Mouse (Mus musculus): ENCODE measurements around the gene Fetub. TPM values are rescaled to one million over a fixed set of nuclear protein-coding genes. Genes with fewer than 3 reads are reported as not detected.

The Fetub gene
- total and polyA plus RNA-seq, 3 experiments: 0.96 TPM; not detected in 2

- Histone ChIP-seq H3K79me2 (ENCODE audit: control insufficient read depth, insufficient read depth, low read length, poor library complexity) (no peaks in the 10 kb centered on the region), H3K9me3 (replicated peaks; ENCODE audit: insufficient read depth, low read length) (no peaks in the 10 kb centered on the region), H3K4me3 (ENCODE audit: control insufficient read depth in 1 of 2, insufficient read depth in 1 of 2, low read depth in 2 of 2, low read length in 2 of 2) (no peak overlapping the region), H3K9ac (ENCODE audit: control insufficient read depth, low read depth, low read length, poor library complexity, severe bottlenecking) (no peak overlapping the region), H3K36me3 (ENCODE audit: control insufficient read depth in 1 of 2, insufficient read depth in 2 of 2, low read length in 2 of 2) (no peaks in the 10 kb centered on the region), H3K27me3 (ENCODE audit: control insufficient read depth in 1 of 2, insufficient read depth in 2 of 2, low read length in 2 of 2) (no peaks in the 10 kb centered on the region; a peak in 2 of 4 replicates), H3K4me1 (ENCODE audit: control insufficient read depth in 1 of 2, insufficient read depth in 2 of 2, low read length in 2 of 2) (no peaks in the 10 kb centered on the region), H3K27ac (ENCODE audit: control insufficient read depth, low read depth, low read length) (no peak overlapping the region)
- DNase-seq (ENCODE audit: low read depth, low spot score): no peak
- TF ChIP-seq EP300 (IDR thresholded peaks at IDR 0.05; ENCODE audit: low read depth in 1 of 2, low read length in 2 of 2) (no peak), TAL1 (IDR thresholded peaks at IDR 0.05; ENCODE audit: low read length) (no peak)
Observed at GRCm38 (mm10) chr16:22956085-22956439, 37.9 kb downstream of the Fetub start.

DNA sequence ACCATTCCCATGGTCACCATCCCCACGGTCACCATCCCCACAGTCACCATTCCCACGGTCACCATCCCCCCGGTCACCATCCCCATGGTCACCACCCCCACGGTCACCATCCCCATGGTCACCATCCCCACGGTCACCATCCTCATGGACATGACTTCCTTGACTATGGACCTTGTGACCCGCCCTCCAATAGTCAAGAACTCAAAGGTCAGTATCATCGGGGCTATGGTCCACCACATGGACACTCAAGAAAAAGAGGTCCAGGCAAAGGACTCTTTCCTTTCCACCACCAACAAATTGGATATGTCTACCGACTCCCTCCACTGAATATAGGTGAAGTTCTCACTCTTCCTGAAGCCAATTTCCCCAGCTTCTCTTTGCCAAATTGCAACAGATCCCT, 42.9 kb downstream of the Fetub start:
- TF ChIP-seq JUND (IDR thresholded peaks at IDR 0.05; ENCODE audit: low read depth, low read length): no peak
- TF ChIP-seq MYB (IDR thresholded peaks at IDR 0.05; ENCODE audit: low read depth, low read length): no peak
- Histone ChIP-seq H3K4me3 (ENCODE audit: control insufficient read depth in 1 of 2, insufficient read depth in 1 of 2, low read depth in 2 of 2, low read length in 2 of 2) (no peak overlapping the region), H3K36me3 (ENCODE audit: control insufficient read depth in 1 of 2, insufficient read depth in 2 of 2, low read length in 2 of 2) (no peaks in the 10 kb centered on the region), H3K79me2 (ENCODE audit: control insufficient read depth, insufficient read depth, low read length, poor library complexity) (no peaks in the 10 kb centered on the region), H3K9me3 (replicated peaks; ENCODE audit: insufficient read depth, low read length) (no peaks in the 10 kb centered on the region), H3K4me1 (ENCODE audit: control insufficient read depth in 1 of 2, insufficient read depth in 2 of 2, low read length in 2 of 2) (no peaks in the 10 kb centered on the region), H3K27ac (ENCODE audit: control insufficient read depth, low read depth, low read length) (no peak overlapping the region), H3K9ac (ENCODE audit: control insufficient read depth, low read depth, low read length, poor library complexity, severe bottlenecking) (no peak overlapping the region), H3K27me3 (ENCODE audit: control insufficient read depth in 1 of 2, insufficient read depth in 2 of 2, low read length in 2 of 2) (no peaks in the 10 kb centered on the region; a peak in 2 of 4 replicates)
- no peak for DNase-seq (ENCODE audit: low read depth, low spot score)

DNA sequence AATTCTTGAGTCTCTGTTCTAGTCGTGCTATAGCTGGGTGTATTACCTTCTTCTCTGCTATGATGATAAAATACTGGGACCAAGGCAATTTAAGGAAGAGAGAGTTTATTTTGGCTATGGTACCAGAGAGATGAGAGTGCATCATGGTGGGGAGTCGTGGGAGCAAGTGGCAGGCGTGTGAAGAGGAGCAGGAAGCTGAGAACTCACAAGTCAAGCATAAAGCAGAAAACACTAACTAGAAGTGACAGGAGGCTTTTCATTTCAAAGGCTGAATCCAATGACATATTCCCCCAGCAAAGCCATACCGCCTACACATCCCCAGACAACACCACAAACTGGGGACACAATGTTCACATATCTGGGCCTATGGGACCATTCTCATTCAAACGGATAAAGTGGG, 44.1 kb downstream of the Fetub start:
- Histone ChIP-seq H3K9me3 (replicated peaks; ENCODE audit: insufficient read depth, low read length) (no peaks in the 10 kb centered on the region), H3K9ac (ENCODE audit: control insufficient read depth, low read depth, low read length, poor library complexity, severe bottlenecking) (no peak overlapping the region), H3K79me2 (ENCODE audit: control insufficient read depth, insufficient read depth, low read length, poor library complexity) (no peaks in the 10 kb centered on the region), H3K27ac (ENCODE audit: control insufficient read depth, low read depth, low read length) (no peak overlapping the region), H3K4me1 (ENCODE audit: control insufficient read depth in 1 of 2, insufficient read depth in 2 of 2, low read length in 2 of 2) (no peaks in the 10 kb centered on the region), H3K4me3 (ENCODE audit: control insufficient read depth in 1 of 2, insufficient read depth in 1 of 2, low read depth in 2 of 2, low read length in 2 of 2) (no peak overlapping the region), H3K36me3 (ENCODE audit: control insufficient read depth in 1 of 2, insufficient read depth in 2 of 2, low read length in 2 of 2) (no peaks in the 10 kb centered on the region), H3K27me3 (ENCODE audit: control insufficient read depth in 1 of 2, insufficient read depth in 2 of 2, low read length in 2 of 2) (no peaks in the 10 kb centered on the region; a peak in 2 of 4 replicates)
- TF ChIP-seq CHD2 (IDR thresholded peaks at IDR 0.05; ENCODE audit: low read length) (no peak), ZC3H11A (IDR thresholded peaks at IDR 0.05; ENCODE audit: low read depth, low read length) (no peak), MAFK (IDR thresholded peaks at IDR 0.05; ENCODE audit: borderline replicate concordance, low read depth, low read length) (no peak), NRF1 (IDR thresholded peaks at IDR 0.05; ENCODE audit: insufficient read depth, low read depth, low read length, poor library complexity, severe bottlenecking) (no peak), GATA1 (IDR thresholded peaks at IDR 0.05; ENCODE audit: low read depth, low read length) (no peak)
- DNase-seq (ENCODE audit: low read depth, low spot score): no peak

GRCm38 (mm10) chr16:22963293-22963692, 45.2 kb downstream of the Fetub start:
- no peak for DNase-seq (ENCODE audit: low read depth, low spot score)
- Histone ChIP-seq H3K9me3 (replicated peaks; ENCODE audit: insufficient read depth, low read length) (no peaks in the 10 kb centered on the region), H3K27me3 (ENCODE audit: control insufficient read depth in 1 of 2, insufficient read depth in 2 of 2, low read length in 2 of 2) (no peaks in the 10 kb centered on the region; a peak in 2 of 4 replicates), H3K4me3 (ENCODE audit: control insufficient read depth in 1 of 2, insufficient read depth in 1 of 2, low read depth in 2 of 2, low read length in 2 of 2) (no peak overlapping the region), H3K4me1 (ENCODE audit: control insufficient read depth in 1 of 2, insufficient read depth in 2 of 2, low read length in 2 of 2) (no peaks in the 10 kb centered on the region), H3K9ac (ENCODE audit: control insufficient read depth, low read depth, low read length, poor library complexity, severe bottlenecking) (no peak overlapping the region), H3K27ac (ENCODE audit: control insufficient read depth, low read depth, low read length) (no peak overlapping the region), H3K79me2 (ENCODE audit: control insufficient read depth, insufficient read depth, low read length, poor library complexity) (no peaks in the 10 kb centered on the region), H3K36me3 (ENCODE audit: control insufficient read depth in 1 of 2, insufficient read depth in 2 of 2, low read length in 2 of 2) (no peaks in the 10 kb centered on the region)
- TF ChIP-seq KAT2A (conservative IDR thresholded peaks at IDR 0.05; ENCODE audit: low read depth, low read length): no peak
- no peak for TF ChIP-seq ELF1 (IDR thresholded peaks at IDR 0.05; ENCODE audit: low read depth, low read length)
- TF ChIP-seq ETS1 (IDR thresholded peaks at IDR 0.05; ENCODE audit: low read depth, low read length): no peak
- no peak for TF ChIP-seq EP300 (IDR thresholded peaks at IDR 0.05; ENCODE audit: low read depth in 1 of 2, low read length in 2 of 2)
- TF ChIP-seq MYC (IDR thresholded peaks at IDR 0.05; ENCODE audit: low read depth, low read length): no peak
- TF ChIP-seq MAZ (IDR thresholded peaks at IDR 0.05; ENCODE audit: low read depth, low read length): no peak
- TF ChIP-seq TBP (IDR thresholded peaks at IDR 0.05; ENCODE audit: low read depth, low read length): no peak
- TF ChIP-seq CHD2 (IDR thresholded peaks at IDR 0.05; ENCODE audit: low read length): no peak
- TF ChIP-seq CTCF (IDR thresholded peaks at IDR 0.05 in 2 of 3, conservative IDR thresholded peaks at IDR 0.05 in 1 of 3; ENCODE audit: control insufficient read depth in 1 of 3, insufficient read depth in 1 of 3, low read depth in 2 of 3, low read length in 3 of 3, poor library complexity in 1 of 3, severe bottlenecking in 1 of 3): no peak
- TF ChIP-seq HCFC1 (IDR thresholded peaks at IDR 0.05; ENCODE audit: low read depth, low read length): no peak
